Mouse (Mus musculus) embryonic facial prominence, embryonic 14.5 days (tissue): ENCODE measurements around the gene Kif16b. TPM values are rescaled to one million over a fixed set of nuclear protein-coding genes. Genes with fewer than 3 reads are reported as not detected.

Experiments
- ATAC-seq: fragments of 200-750 bp; cut with Nextera tagmentation; 2 replicates; pipeline ENCODE4 v1.8.0; 2017; ENCODE audit warnings: low read depth, moderate number of reproducible peaks, moderate TSS enrichment
- DNase-seq: peaks from one replicate; pipeline ENCODE4 v3.0.0-alpha.2; 2015; ENCODE audit warnings: low spot score
- H3K27ac ChIP-seq: fragments of 300-500 bp; sonication (generic); replicated peaks from 2 replicates; pipeline ENCODE4 v1.5.1; 2014; ENCODE audit warnings: low read depth, mild to moderate bottlenecking, low read length, moderate library complexity
- H3K27me3 ChIP-seq: fragments of 300-500 bp; sonication (generic); replicated peaks from 2 replicates; pipeline ENCODE4 v1.6.1; 2014; ENCODE audit warnings: low read length; ENCODE audit not compliant: control insufficient read depth, insufficient read depth
- H3K36me3 ChIP-seq: fragments of 300-500 bp; sonication (generic); 2 replicates; pipeline ENCODE4 v1.6.1; 2014; ENCODE audit warnings: low read length, mixed read lengths; ENCODE audit not compliant: control insufficient read depth, insufficient read depth
- H3K4me1 ChIP-seq: fragments of 300-500 bp; sonication (generic); 2 replicates; pipeline ENCODE4 v1.6.1; 2014; ENCODE audit warnings: antibody characterized with exemption, low read length; ENCODE audit not compliant: control insufficient read depth, insufficient read depth
- H3K4me2 ChIP-seq: fragments of 300-500 bp; sonication (generic); 2 replicates; pipeline ENCODE4 v1.6.1; 2014; ENCODE audit warnings: low read depth, mild to moderate bottlenecking, low read length, moderate library complexity, mixed read lengths
- H3K4me3 ChIP-seq: fragments of 300-500 bp; sonication (generic); 2 replicates; pipeline ENCODE4 v1.5.1; 2014; ENCODE audit warnings: low read depth, mild to moderate bottlenecking, low read length
- H3K9ac ChIP-seq: fragments of 300-500 bp; sonication (generic); 2 replicates; pipeline ENCODE4 v1.6.1; 2014; ENCODE audit warnings: low read depth, mild to moderate bottlenecking, low read length, moderate library complexity, mixed read lengths
- H3K9me3 ChIP-seq: fragments of 300-500 bp; sonication (generic); 2 replicates; pipeline ENCODE4 v1.6.1; 2016; ENCODE audit warnings: low read length; ENCODE audit not compliant: control insufficient read depth
- WGBS: fragments of 180-500 bp; shearing (Covaris S2); extraction: QIAGEN DNeasy Blood & Tissue Kit; methylation state at CpG from one replicate; pipeline ENCODE4 v1.1.7; 2014; 5-methylcytosine and 5-hydroxymethylcytosine counted together
- polyA plus RNA-seq: library from polyadenylated mRNA; unstranded; fragments of >200 nt; fragmentation: Nextera tagmentation; extraction: Ambion mirVana; gene quantifications from 2 replicates; pipeline ENCODE4 v1.2.1, GENCODE M21; 2014

Gene Kif16b
- polyA plus RNA-seq, 1 experiment from 2014 or later = 10.6 TPM

GRCm38 (mm10) chr2:142569771-142570170, 331.6 kb downstream of the Kif16b start:
- DNase-seq = no peak
- Histone ChIP-seq H3K9ac (no peak overlapping the region), H3K4me2 (no peak overlapping the region), H3K36me3 (no peaks in the 10 kb centered on the region), H3K4me3 (no peak overlapping the region), H3K27ac (no peak overlapping the region), H3K4me1 (no peaks in the 10 kb centered on the region), H3K9me3 (no peaks in the 10 kb centered on the region), H3K27me3 (no peaks in the 10 kb centered on the region)
- WGBS = 73% methylated on average over 8 of the region's 8 CpGs
- no peak for ATAC-seq

Other genes starting within 250 kb of the Kif16b start
- 74.8 and 77.7 TPM in 2 replicates for gene Snrpb2, start 161.5 kb upstream of the Kif16b start, polyA plus RNA-seq
- 55.4 and 62.6 TPM in 2 replicates for gene Otor, start 176.9 kb upstream of the Kif16b start, polyA plus RNA-seq